Mouse (Mus musculus) adrenal gland, postnatal 36 days (tissue): ENCODE measurements at regions not wholly inside any gene's neighbourhood (a gene's known extent, or its start where the extent isn't known, plus 50 kb on each side); places are given as distances from the start of the nearest gene placed in this dataset.
A peak's percentile ranks its signal among the peaks of the same experiment; 100 is the strongest.

ENCODE experiments used
- DNase-seq, 2 experiments: peaks; one replicate each; pipeline ENCODE4 v3.0.0; 2021; ENCODE audit warnings: mixed read lengths in 1 of 2

GRCm38 (mm10) chr15:87101146-87101545 is 443.0 kb upstream of the Fam19a5 start:
- no peak for DNase-seq

DNA sequence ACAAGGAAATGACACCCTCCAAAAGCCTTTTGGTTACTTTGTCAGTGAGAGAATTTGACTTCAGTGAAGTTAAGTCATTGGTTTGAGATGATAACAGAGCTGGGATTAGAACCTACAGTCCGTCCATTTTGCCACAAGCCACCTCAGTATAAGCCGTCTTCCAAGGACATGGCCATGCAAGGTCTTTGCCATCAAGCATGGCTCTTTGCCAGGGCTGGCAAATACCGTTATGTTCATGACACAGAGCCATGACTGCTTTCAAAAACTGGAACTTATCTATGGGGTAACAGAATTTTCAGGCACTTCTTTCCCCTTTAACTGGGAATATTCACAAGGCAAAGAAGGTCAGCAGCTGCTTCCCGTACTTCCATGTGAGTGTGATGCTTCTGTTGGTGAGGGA is 441.9 kb upstream of the Fam19a5 start:
- peak; percentile 16 to 35 for DNase-seq

- no peak for DNase-seq
Observed at GRCm38 (mm10) chr15:87105951-87106350, 438.1 kb upstream of the Fam19a5 start.

DNA sequence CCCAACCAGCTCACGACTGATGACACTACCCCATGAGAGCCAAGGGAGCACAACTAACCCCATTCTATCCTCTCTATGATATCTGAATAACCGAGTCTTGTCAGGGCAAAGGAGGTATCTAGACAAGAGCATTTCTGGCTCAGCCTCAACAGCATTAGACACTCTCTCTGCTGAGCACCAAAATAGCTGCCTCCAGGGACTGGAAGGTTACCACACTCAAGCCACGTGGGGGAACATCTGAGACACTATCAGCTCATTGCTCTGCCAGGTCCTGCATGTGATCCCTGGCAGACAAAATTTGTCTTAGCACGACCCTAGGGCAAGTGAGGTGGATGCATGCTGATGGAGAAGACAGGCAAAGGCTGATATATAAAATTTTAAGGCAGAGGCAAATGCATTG is 436.4 kb upstream of the Fam19a5 start:
- DNase-seq: no peak

DNA sequence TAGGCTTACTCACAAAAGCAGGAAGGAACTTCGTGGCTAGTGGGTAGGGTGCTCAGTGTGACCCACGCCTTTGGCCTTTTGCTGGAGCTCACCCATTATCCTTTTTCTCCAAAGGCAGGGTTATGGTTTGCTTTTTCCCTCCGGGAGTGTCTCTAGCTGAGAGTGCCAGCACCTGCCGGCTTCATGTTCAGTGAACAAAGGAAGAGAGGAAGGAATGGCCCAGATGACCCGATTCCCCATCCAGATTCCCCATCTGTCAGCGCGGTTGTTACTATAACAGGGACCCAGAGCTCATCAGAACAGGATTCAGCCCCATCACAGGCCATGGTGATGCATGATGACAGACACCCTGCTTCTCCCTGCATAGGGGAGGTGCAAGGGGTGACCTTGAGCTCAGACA is 435.7 kb upstream of the Fam19a5 start:
- DNase-seq: no peak

DNA sequence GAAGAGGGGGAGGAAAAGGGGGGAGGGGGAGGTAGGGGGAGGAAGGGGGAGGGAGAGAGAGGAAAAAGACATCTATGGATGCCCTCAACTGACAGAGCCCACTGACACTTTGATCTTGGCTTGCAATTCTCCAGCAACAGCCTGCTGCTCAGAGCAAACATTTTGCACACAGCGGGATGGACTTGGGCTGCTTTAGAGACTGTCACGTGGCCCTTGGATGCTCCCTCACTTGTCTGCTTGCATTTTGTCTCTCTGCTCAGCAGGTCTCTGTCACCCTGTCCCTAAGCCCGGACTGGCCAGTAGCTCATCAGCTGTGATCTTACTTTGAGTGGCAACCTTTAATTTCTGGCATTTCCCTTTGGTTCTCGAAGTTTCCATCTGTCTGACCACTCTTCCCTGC is 421.4 kb upstream of the Fam19a5 start:
- DNase-seq: no peak

GRCm38 (mm10) chr15:87125427-87126148 is 418.5 kb upstream of the Fam19a5 start:
- DNase-seq: no peak

- no peak for DNase-seq
Observed at GRCm38 (mm10) chr15:87138870-87139269, 405.2 kb upstream of the Fam19a5 start.

- peak; percentile 21 to 25 for DNase-seq
Observed at GRCm38 (mm10) chr15:87169136-87169535, 375.0 kb upstream of the Fam19a5 start.

DNA sequence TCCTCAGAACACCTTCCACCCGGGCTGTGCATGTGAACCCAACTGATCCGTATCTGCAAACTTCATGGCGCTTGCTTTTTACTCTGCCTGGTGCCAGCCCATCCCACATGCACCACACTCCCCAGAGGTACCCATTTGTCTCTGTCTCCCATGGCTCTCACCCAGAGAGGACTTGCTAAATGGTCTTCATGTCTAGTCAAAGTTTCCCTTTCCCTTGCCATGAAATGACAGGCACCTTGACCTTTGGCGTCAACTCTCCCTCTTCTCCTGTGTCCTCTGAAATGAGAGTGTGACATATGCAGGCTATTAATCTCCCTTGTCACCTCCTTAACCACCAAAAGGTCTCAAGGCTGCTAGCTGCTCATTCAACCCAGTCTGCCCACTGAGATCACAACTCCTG is 373.2 kb upstream of the Fam19a5 start:
- DNase-seq: peak; percentile 23 to 50

DNA sequence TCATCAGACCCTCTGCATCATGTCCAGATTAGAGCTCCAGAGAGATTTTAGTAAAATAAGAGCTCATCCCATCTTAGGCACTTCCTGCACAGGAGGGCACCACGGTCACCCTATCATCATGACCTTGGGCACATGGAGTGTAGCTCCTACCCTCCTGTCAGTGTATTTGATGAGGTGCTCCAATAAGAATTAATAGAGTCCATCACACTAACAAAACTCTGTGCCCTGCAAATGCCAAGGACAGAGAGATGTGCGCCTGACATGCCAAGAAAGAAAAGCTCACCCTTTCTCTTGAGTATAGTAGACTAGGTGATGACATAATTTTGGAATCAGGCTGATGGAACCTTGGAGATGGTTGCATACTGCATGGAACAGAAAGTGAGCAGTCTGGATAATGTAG is 371.0 kb upstream of the Fam19a5 start:
- peak in 1 of 2 experiments; percentile 14 for DNase-seq

DNA sequence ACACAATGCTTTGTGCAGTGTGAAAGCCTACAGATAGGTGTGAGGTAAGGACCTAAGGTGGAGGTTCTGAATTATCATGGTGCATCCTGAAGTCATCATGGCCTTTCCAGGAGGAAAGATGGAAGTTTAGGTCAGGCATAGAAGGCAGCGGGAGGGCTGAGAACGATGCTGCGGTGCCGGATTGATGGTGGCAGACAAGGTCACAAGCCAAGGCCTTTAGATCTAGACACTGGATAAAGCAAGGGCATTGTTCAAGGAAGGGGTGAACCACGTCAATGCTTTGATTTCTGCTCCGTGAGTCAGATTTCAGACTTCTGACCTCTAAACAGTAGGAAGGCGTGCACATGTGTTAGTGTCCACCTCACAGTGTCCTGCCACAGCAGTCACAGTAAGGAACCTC is 365.5 kb upstream of the Fam19a5 start:
- DNase-seq: peak; percentile 39 to 61

DNA sequence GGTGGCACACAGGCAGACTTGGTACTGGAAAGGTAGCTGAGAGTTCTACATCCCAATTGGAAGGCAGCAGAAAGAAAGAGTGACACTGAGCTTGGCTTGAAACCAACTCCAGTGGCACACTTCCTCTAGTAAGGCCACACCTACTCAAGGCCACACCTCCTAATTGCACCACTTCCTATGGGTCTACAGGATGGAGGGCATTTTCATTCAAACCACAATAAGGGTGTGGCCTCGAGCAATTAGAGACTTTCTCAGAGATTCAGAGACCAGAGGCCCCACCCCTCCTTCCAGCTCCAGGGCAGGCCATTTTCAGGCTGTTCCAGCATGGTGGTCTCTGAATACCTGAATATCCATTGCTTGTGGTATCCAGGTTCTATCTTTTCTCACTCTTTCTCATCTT is 363.3 kb upstream of the Fam19a5 start:
- DNase-seq: no peak

DNA sequence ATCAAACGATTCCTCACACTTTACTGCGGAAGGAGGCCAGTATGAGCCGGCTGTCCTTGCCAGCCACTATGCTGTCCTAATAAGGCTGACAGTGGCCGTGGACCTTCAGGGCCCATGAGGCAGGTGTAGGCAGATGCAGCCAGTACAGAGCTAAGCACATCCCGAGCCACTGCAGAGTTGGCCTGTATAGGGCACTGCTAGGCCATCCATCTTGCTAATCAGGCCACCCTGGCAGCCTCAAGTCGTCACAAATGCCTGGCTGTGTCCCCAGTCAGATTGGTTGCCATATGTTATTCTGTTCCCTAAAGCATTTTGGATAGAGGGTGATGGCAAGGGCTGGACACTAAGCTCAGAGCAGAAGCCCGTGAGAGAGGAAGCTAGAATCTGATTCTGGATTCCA is 359.9 kb upstream of the Fam19a5 start:
- no peak for DNase-seq

DNA sequence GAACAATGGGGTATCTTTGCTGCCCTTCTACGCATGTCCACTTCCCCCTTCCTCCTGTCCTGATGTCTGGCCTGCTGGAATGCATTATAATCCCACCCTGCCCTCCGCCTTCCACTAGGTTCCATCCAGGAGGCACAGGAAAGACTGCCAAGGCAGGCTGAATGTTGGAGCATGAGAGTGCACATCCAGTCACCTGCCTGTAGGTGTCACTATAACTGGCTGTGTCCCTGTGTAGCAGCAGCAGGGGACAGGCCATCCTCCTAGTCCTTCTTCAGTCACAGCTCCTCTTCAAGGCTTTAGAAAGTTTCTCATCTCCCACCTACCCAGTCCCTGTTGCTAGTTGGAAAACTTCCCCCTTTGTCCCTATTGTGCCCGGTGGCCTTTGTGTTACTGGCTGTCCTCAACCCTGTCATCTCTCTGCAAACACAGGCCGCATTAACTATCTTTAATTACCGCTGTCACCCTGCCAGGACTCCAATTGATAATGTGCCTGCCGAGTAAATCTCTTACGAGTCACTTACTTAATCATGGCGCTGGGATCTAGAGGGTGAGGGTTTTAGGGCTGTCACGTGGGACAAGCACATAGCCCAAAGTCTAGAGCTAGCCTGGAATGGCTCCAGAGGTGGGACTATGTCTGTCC is 355.2 kb upstream of the Fam19a5 start:
- DNase-seq: no peak

GRCm38 (mm10) chr15:87191901-87192300 is 352.2 kb upstream of the Fam19a5 start:
- DNase-seq: no peak

GRCm38 (mm10) chr15:87196306-87196893 is 347.7 kb upstream of the Fam19a5 start:
- no peak for DNase-seq

DNA sequence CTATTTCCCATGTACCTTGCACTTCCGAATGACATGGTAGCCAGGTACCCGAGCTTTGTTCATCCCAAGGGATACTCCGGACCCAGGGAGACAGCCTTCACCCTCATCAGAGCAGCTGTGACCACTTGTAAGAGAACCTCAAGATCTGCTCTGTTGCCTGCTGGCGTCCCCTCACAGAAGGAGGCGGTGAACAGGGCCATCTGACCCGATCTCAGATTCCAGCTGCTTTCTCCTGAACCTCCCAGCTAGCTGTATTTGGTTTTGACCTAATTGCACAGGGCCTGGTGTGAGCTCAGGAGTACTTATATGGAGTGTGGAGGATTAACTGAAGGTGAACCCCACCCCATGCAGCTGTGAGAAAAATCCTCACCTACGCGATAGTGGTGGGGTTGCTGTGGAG is 344.5 kb upstream of the Fam19a5 start:
- DNase-seq: no peak

GRCm38 (mm10) chr15:87200282-87201048 is 343.6 kb upstream of the Fam19a5 start:
- DNase-seq: no peak

GRCm38 (mm10) chr15:87201055-87201454 is 343.0 kb upstream of the Fam19a5 start:
- DNase-seq: no peak

GRCm38 (mm10) chr15:87229951-87230350 is 314.1 kb upstream of the Fam19a5 start:
- DNase-seq: no peak

DNA sequence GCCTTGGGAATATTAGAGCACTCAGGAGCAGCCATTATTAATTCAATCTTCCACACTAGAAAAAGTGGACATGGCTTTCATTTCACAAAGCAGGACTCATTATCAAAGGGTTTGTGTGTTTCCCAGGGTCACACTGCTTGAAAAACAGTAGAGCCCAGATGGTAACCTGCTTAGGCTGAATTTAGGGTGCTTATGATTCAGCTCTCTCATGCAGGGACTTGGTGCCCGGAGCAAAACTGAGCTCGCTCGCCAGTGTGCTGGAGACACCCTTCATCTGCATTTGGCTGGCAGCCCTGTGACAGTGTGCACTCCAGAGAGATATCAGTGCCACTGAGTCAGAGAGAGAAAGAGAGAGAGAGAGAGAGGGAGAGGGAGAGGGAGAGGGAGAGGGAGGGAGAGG is 308.0 kb upstream of the Fam19a5 start:
- DNase-seq: no peak

DNA sequence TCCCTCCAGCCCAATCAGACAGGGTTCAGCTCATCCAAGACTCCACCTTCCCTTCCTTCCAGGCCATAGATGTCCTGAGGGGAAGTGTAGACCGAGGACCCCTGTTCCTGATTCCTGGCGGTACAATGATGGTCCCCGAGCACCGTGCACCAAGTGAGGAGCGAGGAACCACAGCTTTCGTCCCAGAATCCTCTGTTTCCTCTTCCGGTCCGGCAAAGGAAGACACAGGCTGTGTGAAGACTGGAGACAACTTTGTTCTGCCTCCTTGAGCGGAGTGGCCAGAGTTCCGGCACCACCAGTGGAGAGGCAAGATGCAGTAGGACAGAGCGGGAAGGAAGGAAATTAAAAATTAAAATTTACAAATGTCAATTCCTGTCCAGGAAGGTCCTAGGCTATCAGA is 305.0 kb upstream of the Fam19a5 start:
- no peak for DNase-seq
